Mouse (Mus musculus) yolk sac, embryonic 10.5 days (tissue): ENCODE results near the gene Exoc3l.

ENCODE experiments used
- DNase-seq: peaks from one replicate; pipeline ENCODE4 v3.0.0-alpha.2; 2017; ENCODE audit warnings: low spot score

Exoc3l gene

DNA sequence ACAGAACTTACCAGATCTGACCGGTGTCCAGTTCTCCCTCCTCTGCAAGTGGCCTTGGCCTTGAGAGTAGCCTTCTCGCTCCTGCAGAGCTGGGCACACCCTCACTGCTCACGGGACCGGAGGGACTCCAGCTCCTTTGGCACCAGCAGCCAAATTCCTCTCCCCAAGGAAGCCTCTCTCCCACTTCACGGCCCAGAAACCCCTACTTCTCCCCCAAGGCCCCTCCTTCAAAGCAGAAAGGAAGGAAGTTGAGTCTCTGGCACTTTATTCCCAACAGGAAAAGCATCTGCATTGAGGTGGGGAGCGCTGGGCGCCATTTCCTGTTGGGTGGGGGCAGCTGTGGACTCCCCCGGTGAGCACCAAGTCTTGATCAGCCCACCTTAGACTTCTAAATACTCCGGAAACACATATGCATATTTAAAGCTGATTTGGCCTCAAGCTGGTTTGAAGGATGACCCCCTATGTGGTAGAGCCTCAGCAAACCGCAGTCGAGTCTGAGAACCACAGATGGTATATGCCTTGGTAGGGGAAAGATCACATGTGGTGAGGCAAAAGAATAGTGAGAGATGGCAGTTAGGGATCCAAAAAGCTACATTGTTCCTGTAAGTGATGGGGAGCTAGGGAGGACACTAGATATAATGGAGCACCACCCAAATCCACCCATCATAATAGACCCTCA lies at the start of gene Exoc3l:
Gene Exoc3l, minus strand, starts transcription at position 207 of the 679 bp plus-strand sequence.
- no peak for DNase-seq

DNA sequence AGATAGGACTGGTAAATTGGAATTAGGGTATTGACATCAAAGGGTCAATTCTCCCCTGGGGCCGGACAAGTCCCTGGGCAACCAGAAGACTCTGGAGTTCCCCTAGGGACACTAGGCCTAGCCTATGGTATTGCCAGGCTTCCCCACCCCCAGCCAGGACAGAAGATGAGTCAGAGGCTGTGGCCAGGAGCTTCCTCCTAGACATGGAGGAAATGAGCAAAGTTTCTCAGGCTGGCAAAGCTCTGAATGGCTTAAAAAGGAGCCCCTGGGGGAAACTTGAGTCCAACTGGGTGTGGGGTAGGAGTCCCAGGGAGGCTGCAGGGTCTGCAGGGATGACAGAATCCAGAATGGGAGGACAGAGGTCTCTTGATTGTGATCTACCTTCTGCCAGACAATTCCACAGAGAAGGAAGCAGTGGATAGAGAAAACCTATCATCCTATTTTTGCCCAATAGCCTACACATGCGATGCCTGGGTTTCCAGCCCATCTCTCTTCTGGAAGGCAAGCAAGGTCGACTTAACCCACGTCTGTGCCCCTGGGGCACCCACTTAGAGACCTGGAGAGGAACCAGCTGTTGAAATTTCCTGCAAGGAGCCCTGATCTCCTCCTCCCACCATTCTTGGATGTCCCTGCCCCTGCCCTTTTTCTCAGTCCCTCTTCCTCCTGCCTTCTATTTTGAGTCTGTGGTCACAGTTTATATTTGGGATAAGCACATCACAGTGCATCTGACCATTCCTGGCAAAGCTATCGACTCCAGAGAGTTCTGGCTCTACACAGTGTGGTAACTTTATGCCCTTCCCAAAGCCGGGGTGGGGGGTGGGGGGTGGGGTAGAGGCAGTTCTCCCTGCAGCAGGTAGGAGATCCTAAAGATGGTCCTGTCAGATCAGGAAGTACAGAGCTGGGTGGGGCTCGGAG lies 49.4 kb upstream of the Exoc3l start:
- DNase-seq = no peak

DNA sequence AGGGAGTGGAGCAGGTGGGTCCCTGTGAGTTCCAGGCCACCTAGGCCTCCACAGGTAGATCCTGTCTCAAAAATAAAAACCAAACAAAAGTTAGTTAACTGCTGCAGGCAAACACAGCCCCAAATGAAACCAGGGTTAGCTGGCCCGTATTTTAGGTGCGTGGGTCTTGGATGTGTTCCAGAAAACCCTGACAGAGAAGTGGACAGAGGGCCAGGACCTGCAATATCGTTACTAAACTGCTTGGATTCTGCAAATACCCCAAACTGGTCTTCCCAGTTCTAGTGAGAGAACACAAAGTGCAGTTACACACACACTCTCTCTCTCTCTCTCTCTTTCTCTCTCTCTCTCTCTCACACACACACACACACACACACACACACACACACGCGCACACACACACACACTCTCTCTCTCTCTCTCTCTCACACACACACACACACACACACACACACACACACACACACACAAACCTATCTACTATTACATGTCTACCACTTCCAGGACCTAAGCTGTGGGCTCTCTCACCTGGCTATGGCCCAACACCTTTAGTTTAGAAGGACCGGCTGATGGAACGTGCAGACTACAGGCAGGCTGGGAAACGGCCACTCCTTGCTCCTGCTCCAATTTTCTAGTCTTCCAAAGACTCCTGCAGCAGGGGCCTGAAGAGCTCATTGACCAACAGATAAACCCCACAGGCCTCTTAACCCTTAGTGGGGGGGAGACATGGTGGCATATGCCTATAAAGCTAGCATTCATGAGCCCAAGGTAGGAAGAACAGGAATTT lies 48.1 kb upstream of the Exoc3l start:
- DNase-seq = no peak

DNA sequence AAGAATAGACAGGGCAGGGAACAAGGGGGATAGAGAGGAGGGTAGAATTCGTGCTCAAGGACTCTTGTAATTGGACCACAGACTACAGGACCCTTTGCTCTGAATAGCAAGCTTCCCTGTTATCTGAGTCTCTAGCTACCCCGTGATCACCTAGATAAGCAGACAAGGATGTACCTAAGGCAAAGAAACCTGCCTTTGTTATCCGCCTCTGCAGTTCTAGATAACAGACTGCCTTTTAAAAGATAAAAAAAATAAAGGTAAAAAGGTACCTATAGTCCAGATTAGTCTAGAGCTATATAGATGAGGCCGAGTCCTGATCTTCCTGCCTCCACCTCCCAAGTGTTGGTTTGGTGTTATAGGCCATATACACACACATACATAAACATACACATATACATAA lies 46.9 kb upstream of the Exoc3l start:
- DNase-seq = no peak

DNA sequence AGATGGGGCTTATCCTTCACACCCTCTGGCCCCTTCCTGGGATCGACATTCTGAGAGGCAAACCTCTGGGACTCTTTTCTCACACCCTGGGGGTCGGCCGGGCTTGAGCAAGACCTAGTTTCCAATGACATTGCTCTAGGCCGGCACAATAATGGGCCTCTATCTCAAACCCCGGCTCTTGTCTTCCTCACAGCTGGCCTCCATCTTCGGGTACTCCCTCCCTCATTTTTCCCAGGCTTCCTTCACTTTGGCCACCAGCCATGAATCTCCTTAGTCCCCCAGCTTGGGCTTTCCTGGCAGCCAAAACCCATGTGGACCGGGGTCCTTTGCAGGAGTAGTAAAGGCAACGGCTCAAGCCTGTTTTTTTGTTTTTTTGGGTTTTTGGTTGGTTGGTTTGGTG lies 45.5 kb upstream of the Exoc3l start:
- no peak for DNase-seq

DNA sequence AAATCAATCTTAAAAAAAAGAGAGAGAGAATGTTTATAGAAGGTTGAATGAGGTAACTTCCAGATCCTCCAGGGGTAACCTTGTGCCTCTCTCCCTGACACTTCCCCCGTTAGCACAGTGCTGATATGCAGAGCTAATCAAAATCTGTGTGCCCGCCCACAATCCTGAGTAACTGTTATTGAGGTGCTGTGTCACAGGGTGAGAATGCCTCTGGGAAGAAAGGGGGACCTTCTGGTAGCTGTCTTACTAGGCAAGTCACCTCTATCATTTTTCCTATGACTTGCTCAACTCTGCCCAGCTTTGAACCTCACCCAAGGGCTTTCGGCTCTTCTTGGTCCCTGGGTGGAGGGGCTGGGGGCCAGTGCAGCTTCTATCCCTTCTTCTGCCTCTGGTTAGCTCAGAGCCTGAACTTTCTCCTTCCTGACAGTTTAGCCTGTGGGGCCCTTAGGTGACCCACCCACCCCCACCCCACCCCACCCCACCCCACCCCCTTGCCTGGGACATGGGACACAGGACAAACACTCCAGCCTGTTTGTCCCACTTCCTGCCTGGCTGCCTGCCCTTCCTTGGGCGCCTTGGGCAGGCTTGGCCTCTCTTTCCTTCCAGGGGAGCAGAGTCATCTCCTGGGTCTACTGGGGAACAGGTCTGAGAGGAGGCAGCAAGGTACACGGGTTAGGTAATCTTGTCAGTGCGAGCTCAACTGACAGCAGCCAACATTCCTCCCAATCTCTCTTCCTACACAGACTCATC lies 44.2 kb upstream of the Exoc3l start:
- DNase-seq = no peak

DNA sequence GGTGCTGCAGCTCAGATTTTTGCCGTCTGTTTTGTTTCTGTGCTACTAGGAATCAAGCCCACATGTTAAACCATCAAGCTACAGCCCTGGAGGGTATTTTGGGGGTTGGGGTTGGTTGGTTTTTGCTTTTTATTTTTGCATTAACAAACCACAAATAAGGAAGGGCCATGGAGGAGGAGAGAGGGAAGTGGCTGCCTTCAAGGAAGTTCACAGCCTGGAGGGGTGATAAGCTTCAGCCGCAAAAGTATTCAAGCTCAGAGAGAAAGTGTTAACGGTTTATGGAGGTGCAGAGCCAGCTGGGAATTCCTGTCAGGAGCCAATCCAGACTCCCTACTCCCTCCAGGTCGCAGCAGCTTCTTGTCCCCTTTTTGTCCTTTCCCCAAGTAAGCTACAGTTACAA lies 43.1 kb upstream of the Exoc3l start:
- no peak for DNase-seq

DNA sequence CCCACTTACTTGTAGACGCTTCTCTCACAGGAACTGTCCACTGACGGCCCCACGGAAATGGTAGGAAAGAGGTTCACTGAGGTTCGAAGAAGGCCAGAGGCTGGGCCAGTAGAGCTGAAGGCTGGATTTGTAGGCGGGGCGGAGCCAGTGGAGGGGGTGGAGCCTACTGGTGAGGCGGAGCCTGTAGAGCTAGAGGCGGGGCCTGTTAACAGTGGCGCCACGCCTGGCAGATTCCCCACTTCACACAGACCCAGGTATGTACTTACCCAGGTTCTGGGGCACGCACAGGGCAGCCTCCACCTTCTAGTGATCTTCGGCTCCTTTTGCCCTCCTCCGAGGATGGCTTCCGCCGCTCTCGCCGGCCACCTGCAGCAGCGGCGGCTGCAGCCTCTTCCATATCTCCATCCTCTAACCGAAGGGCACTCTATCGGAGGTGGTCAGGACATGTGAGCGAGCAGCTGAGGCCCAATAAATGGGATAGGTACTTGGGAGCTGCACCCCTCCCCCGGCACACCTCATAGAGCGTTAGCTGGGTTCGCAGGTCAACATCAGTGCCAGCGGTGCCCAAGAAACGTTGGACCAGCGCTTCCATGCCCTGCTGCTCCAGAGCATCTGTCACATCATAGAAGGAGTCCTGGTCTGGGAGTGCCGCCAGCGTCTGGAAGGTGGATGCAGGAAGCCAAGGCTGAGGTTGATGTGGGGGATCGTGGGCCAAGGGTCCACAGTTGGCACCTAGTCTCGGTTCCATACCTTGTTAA lies 40.7 kb upstream of the Exoc3l start:
- DNase-seq = no peak

DNA sequence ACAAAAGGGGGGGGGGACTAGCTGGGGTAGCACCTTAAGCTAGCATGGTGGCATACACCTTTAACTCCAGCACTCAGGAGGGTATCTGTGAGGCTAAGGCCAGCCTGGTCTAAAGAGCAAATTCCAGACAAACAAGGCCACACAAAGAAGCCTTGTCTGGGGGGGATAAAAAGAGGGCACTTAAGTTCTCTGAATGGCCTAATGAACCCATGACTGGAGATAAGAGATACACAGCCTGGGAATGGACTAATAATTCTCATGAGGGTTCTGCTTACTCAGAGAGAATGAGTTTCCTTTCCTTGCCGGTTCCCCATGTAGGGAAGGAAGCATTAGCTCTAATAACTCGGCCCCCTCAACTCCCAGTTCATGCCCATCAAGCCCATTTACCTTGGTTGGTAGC lies 36.6 kb upstream of the Exoc3l start:
- no peak for DNase-seq

DNA sequence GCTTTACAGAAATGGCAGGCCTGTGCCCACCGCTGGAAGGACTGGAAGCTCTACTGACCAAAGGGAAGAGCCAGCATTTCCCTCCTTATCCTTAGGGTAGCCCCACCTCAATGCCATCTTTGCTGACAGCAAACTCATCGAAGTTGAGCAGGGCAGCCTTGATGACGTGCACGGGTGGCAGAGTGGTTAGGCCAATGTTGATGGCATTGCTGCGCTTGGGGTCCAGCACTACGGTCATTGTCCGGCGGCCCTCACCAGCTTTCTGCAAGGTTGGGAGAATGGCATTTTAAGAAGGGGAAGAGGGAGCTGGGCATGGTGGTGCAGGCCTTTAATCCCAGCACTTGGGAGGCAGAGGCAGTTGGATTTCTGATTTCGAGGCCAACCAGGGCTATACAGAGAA lies 36.0 kb upstream of the Exoc3l start:
- DNase-seq = no peak

DNA sequence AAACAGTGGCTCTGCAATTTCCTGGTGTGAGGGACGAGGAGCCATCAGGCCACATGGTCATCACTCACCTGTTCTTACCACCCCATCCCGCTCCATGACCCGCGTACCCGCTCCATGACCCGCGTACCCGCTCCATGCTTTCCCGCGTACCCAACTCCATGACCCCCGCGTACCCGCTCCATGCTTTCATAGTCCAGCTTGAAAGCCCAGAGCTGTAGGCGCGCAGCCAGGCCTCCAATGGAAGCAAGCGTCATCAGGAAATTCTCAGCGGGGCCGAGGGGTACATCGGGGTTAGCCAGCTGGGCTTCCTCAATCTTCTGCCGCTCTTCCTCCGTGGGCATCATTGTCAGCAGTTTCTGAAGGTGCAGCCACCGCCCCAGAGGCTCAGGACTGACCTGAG lies 35.6 kb upstream of the Exoc3l start:
- no peak for DNase-seq

DNA sequence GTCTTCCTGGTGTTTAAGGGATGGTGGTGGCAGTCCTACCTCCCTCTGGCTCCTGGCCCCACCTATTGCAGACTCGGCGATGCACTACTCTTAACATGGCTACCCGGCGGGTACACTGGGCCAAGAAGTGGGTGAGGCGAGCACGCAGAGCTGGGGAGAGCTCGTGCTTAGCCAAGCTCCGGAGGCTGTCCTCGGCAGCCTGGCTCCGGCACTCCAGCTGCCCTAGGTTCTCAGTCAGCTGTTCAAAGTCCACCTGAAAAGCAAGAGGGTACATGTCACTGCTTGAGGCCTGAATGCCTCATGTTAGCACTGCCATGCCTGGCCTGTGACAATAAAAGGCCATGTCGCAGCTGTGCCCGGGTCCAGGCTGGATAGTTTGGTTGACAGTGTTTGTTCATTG lies 34.4 kb upstream of the Exoc3l start:
- DNase-seq = no peak

DNA sequence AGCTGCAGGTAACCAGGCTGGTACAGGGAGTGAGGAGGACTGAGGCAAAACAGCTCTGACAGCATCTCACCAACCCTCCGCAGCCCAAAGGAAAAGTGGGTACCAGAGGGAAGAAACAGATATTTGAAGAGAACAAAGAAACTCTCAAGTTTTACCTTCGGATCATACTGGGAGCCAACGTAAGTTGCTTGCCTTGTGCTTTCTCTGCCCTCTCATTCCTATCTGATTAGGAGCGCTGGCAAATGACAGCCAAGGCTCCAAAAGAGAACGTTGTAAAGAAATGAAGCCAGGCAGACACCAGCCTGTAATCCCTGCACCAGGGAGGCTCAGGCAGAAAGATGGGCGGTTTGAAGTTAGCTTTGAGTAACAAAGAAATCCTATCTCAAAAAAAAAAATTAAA lies 31.1 kb upstream of the Exoc3l start:
- DNase-seq = no peak

DNA sequence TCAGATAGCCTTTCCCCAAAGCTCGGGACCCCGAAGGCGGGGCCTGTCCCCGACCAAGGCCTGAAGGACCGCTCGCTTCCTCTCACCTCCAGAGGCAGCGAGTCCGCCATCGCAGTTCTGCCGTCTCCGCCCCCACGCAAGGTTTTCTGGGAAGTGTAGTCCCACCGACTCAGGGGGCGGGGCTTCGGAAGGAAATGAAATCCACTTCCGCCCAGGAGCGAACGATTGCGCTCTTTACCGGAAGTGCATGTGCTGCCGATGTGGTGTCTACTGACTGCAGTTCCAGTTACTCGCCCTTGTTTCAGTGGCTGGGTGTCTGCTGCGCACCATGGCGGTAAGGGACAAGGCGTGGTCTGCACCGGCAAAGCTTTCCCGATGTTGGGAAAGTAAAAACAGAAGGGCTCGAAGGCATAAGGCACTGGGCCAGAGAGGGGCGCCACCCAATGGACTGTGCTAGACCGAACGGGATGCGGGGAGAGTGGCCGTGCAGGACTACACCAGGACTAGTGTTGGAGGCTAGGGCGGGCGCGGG lies 30.3 kb upstream of the Exoc3l start, which contains the start of the genes Lrrc29 and Tmem208:
Gene Lrrc29, minus strand, starts transcription at position 138 of the 532 bp plus-strand sequence.
Gene Tmem208, plus strand, starts transcription at position 214 of the 532 bp plus-strand sequence.
- DNase-seq = peak; percentile 96

DNA sequence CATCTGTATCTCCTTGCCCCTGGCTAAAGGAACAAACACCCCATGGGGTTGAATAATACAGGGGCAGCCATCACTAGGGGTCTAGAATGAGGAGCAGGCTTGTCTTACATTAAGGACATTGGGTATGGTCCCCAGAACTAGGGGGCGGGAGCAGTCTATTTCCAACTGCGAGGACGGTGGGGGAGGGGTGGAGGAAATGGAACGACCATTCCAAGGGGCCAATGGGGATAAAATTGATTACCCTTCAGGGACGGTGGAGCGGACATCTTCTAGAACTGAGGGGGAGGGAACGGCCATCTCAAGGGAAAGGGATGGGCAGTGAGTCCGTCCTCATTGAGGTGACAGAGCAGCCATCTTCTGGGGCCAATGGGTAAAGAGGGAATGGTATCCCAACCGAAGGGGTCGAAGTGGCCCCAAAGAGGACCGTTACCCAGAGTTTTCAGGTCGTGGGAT lies 29.8 kb upstream of the Exoc3l start:
- DNase-seq = no peak

DNA sequence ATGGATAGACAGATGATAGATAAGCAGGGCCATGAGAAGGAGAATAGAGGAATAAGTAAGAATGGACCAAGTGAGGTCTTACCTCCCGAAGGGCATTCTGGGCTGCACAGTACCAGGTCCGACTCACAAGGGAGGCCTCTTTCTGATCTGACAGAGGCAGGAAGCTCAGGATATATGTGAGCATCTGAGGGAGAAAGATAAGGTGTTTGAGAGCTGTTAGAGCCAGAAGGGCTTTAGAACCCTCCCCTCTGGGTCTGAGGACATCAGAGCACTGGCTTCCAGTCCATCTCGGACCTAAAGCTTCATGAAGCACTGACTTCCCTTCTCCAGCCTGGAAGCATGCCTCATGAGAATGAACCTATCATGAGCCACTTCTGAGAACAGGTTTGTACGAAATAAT lies 27.3 kb upstream of the Exoc3l start:
- DNase-seq = no peak

DNA sequence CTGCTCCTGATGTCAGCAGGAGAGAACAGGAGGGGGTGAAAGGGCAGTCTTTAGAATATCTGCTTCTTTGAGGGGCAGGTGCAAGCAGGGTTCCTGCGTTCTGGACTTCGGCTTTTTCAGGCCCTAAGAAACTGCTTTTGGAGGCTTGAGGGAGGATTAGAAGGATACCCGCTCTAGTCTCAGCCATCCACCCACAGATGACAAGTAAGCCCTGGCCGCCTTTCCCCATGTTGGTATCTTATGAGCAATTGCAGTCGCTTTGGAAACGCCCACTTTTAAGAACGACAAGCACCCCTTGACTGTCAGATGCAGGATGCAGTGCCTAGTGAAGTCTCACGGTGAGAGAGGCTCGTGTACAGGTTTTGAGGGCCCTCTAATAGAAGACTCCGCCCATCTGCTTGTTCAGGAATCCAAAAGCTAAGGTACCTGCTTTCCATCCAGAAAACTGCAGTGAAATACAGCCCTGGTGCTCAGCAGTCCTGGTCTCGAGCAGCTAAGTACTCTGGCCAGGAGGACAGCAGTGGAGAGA lies 22.8 kb upstream of the Exoc3l start:
- DNase-seq = no peak

DNA sequence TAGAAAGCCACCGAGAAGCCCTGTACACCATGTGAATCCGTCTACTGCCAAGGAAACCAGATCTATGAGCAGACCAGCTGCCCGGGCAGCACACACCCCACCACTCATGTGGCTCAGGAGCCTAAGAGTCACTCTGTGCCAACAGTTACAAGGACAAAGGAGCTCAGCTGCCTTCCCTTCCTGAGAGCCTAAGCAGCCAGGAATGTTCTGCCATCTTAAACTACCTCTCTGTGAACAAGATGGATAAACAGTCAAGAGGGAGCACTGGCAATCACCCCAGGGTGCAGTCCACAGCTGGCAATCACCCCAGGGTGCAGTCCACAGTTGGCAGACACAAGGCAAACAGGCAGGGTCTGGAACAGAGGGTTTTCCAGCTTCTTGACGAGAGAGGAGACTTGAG lies 22.0 kb upstream of the Exoc3l start:
- DNase-seq = no peak

DNA sequence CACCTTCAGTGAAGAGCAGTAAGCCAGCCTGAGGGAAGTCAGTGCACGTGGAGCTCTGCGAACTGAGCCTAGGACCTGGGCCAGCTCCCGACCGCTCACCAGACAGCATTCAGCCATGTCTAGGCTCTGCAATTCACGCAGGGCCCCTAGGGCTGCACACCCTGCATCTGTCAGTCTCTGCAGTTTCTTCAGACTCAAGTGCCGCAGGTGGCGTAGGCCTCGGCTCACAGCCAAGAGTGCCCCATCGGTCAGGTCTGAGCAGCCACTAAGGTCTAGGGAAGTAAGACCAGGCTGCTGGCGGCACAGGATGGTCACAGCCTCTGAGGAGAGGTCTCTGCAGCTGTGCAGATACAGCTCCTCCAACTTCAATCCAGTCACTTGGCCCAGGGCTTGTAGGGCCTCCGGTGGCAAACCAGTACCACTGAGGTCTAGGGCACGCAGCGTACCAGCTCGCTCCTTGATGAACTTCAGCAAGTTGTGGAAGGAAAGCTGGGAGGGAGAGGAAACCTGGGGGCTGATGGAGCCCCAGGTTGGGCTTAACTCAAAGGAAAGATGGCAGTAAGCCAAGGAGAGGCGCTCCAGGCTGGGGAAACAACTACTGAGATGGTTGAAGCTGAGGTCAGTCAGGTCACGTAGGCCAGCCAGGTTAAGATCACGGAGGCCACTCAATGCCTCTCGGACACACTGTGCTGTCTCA lies 19.3 kb upstream of the Exoc3l start:
- DNase-seq = no peak
